Mouse (Mus musculus) ES-Bruce4 (cell line): ENCODE data around the gene Tnr. TPM values are rescaled to one million over a fixed set of nuclear protein-coding genes. Genes with fewer than 3 reads are reported as not detected.

Experiments used
- H3K27ac ChIP-seq: 2 replicates; pipeline ENCODE4 v1.5.1; 2012; ENCODE audit warnings: low read length, inconsistent platforms; ENCODE audit not compliant: insufficient read depth
- H3K27me3 ChIP-seq: 2 replicates; pipeline ENCODE4 v1.6.1; 2012; ENCODE audit warnings: mild to moderate bottlenecking, low read length, inconsistent platforms; ENCODE audit not compliant: control insufficient read depth, poor library complexity, insufficient read depth, severe bottlenecking
- H3K36me3 ChIP-seq: 2 replicates; pipeline ENCODE4 v1.6.1; 2012; ENCODE audit warnings: inconsistent platforms, mild to moderate bottlenecking, low read length, moderate library complexity; ENCODE audit not compliant: control insufficient read depth, poor library complexity, insufficient read depth, severe bottlenecking
- H3K4me1 ChIP-seq: one replicate; pipeline ENCODE4 v1.8.1; 2011; ENCODE audit warnings: low read length; ENCODE audit not compliant: control insufficient read depth, insufficient read depth
- H3K4me3 ChIP-seq: 2 replicates; pipeline ENCODE4 v1.5.1; 2011; ENCODE audit warnings: low read depth, mild to moderate bottlenecking, low read length
- H3K9ac ChIP-seq: 2 replicates; pipeline ENCODE4 v1.6.1; 2012; ENCODE audit warnings: low read depth, mild to moderate bottlenecking, inconsistent platforms; ENCODE audit not compliant: poor library complexity, severe bottlenecking
- H3K9me3 ChIP-seq: replicated peaks from 2 replicates; pipeline ENCODE4 v1.6.1; 2012; ENCODE audit warnings: mild to moderate bottlenecking, low read length, inconsistent platforms; ENCODE audit not compliant: control insufficient read depth, poor library complexity, insufficient read depth, severe bottlenecking
- CTCF ChIP-seq: IDR thresholded peaks from one replicate; pipeline ENCODE4 v1.8.1; 2011; ENCODE audit warnings: low read depth, low read length
- EP300 ChIP-seq: IDR thresholded peaks from 2 replicates; pipeline ENCODE4 v1.6.1; 2011; ENCODE audit warnings: low read depth, low read length; ENCODE audit not compliant: insufficient read depth
- POLR2A ChIP-seq: IDR thresholded peaks from one replicate; pipeline ENCODE4 v1.8.1; 2011; ENCODE audit warnings: low read length; ENCODE audit not compliant: insufficient read depth
- polyA plus RNA-seq: library from polyadenylated mRNA; stranded (reverse); fragments of >200 nt; gene quantifications from 2 replicates; pipeline ENCODE4 v1.2.4, GENCODE M21; 2011; ENCODE audit warnings: low read depth; ENCODE audit not compliant: missing spikeins, insufficient read depth, insufficient read length

The Tnr gene
- polyA plus RNA-seq, 1 experiment = not detected

- Histone ChIP-seq H3K4me1 (no peaks in the 10 kb centered on the region), H3K36me3 (no peaks in the 10 kb centered on the region), H3K9me3 (no peaks in the 10 kb centered on the region; the same call in 1 of the 2 replicates), H3K27ac (no peak overlapping the region), H3K27me3 (no peaks in the 10 kb centered on the region; the same call in 1 of the 2 replicates), H3K4me3 (no peak overlapping the region), H3K9ac (no peak overlapping the region)
- no peak for TF ChIP-seq EP300
- TF ChIP-seq CTCF = no peak
- no peak for TF ChIP-seq POLR2A
Observed at GRCm38 (mm10) chr1:159840337-159840736, 316.8 kb downstream of the Tnr start.

DNA sequence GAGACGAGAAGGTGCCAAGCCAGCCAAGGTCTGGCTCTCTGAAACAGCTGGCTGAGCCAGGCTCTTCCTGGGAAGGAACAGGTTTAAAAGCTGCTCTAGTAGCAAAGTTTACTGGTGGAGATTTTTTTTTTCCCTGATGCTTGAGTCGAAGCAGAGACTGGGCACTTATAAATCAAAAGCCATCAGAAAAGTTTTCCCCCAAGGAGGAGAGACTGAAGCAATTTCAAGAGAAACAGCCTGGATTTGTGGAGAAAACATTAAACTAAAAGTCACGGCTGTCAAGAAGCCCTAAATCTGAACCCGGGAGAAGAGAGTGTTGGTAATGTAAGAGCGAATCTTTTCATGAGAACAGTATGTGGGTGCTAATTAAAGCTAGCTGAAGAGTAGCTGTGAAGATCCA lies 319.3 kb downstream of the Tnr start:
- Histone ChIP-seq H3K9ac (no peak overlapping the region), H3K27ac (no peak overlapping the region), H3K27me3 (no peaks in the 10 kb centered on the region; the same call in 1 of the 2 replicates), H3K4me1 (no peaks in the 10 kb centered on the region), H3K36me3 (no peaks in the 10 kb centered on the region), H3K4me3 (no peak overlapping the region), H3K9me3 (no peaks in the 10 kb centered on the region; the same call in 1 of the 2 replicates)
- TF ChIP-seq CTCF (no peak), POLR2A (no peak)

DNA sequence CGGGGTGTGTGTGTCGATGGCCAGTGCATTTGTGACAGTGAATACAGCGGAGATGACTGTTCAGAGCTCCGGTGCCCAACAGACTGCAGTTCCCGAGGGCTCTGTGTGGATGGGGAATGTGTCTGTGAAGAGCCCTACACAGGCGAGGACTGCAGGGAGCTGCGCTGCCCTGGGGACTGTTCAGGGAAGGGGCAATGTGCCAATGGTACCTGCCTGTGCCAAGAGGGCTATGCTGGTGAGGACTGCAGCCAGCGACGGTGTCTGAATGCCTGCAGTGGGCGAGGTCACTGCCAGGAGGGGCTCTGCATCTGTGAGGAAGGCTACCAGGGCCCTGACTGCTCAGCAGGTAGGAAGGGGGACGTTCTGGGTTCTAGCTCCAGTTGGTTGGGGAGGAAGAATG lies 328.5 kb downstream of the Tnr start:
- no peaks in the 10 kb centered on the region for H3K4me1 ChIP-seq
- no peaks in the 10 kb centered on the region for H3K27me3 ChIP-seq
- no peaks in the 10 kb centered on the region for H3K36me3 ChIP-seq
- no peak overlapping the region for H3K9ac ChIP-seq
- no peak overlapping the region for H3K4me3 ChIP-seq
- no peak overlapping the region for H3K27ac ChIP-seq
- TF ChIP-seq EP300 (no peak), CTCF (no peak), POLR2A (no peak)
- H3K9me3 ChIP-seq = no peaks in the 10 kb centered on the region

DNA sequence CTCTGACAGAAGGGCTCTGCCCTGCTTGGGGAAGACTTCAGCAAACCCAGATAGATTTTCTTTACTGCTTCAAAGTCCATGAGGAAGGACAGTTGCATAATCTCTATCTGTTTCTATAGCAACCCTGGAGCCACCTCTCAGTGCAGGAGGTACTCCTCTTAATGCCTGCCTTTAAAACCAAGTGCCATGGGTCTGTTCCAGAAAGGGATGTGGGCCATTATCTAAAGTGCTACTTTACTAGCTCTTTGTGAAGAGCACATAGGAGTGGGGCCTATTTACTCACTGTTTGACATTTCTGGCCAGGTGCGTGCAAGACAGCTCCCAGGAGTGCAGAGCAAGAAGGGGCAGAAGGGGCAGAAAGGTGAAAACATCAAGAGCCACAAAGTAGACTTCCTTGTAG lies 330.7 kb downstream of the Tnr start:
- Histone ChIP-seq H3K27ac (no peak overlapping the region), H3K9me3 (no peaks in the 10 kb centered on the region), H3K4me3 (no peak overlapping the region), H3K27me3 (no peaks in the 10 kb centered on the region), H3K4me1 (no peaks in the 10 kb centered on the region), H3K36me3 (no peaks in the 10 kb centered on the region), H3K9ac (no peak overlapping the region)
- TF ChIP-seq CTCF (no peak), POLR2A (no peak), EP300 (no peak)

GRCm38 (mm10) chr1:159861782-159862474 lies 338.4 kb downstream of the Tnr start:
- Histone ChIP-seq H3K27me3 (no peaks in the 10 kb centered on the region), H3K4me3 (no peak overlapping the region), H3K9ac (no peak overlapping the region), H3K27ac (no peak overlapping the region), H3K4me1 (no peaks in the 10 kb centered on the region), H3K36me3 (no peaks in the 10 kb centered on the region), H3K9me3 (no peaks in the 10 kb centered on the region)
- TF ChIP-seq POLR2A = no peak
- no peak for TF ChIP-seq EP300
- no peak for TF ChIP-seq CTCF

DNA sequence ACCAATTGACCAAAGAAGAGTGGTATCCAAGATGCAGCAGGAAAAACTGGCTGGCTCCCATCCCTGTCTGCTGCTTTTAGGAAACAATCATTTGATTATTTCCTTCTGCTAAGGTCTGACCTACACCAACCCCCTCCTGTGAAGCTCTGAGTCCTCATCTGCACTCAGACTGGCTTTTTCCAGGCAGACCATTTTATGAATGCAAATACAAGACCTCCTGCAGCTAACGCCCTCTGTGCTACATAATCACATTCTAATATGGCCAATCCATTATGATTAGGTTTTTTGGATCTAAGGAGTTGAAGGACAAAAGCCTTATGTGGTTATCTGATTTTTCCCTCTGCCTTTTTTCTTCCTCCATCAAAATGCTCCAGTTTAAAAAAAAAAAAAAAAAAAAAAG lies 342.1 kb downstream of the Tnr start:
- H3K36me3 ChIP-seq = no peaks in the 10 kb centered on the region
- no peaks in the 10 kb centered on the region; the same call in 1 of the 2 replicates for H3K27me3 ChIP-seq
- H3K9ac ChIP-seq = no peak overlapping the region
- H3K27ac ChIP-seq = no peak overlapping the region
- no peak overlapping the region for H3K4me3 ChIP-seq
- TF ChIP-seq POLR2A (no peak), EP300 (no peak), CTCF (no peak)
- H3K4me1 ChIP-seq = no peaks in the 10 kb centered on the region
- H3K9me3 ChIP-seq = peaks cover 7% of the 10 kb centered on the region; the same call in 1 of the 2 replicates
